Mouse (Mus musculus): ENCODE results near the gene Anks1.

Gene Anks1

DNA sequence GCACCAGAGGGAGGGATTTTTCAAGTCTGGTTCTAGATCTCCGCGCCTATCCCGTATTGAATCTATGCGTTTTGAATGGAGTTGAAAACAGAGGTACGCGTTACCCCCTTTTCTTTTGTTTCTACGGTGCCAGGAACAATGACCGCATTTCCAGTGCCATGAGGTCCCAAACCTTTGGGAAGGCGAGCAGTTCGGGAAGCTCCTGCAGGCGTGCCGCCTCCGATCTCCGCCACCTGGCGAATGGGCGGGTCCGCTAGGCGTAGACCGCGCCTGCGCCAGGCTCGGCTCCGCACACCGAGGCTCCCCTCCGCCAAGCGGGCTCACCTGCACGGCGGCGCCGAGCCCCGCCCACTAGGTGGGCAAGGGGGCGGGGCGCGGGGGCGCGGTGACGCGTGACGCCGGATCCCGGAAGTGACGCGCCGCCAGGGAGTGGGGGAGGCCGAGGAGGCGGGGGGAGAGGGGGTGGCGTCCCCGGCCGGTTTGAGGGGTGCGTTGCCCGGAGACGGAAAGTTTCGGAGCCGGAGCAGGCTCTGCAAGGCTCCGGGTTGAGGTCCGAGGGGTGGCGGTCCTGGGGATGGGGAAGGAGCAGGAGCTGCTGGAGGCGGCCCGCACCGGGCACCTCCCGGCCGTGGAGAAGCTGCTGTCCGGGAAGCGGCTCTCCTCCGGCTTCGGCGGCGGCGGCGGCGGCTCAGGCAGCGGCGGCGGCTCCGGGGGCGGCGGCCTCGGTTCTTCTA, at the start of gene Anks1:
TSS of gene Anks1 (plus strand) at position 419 of the 734 bp plus-strand sequence.
- DNase-seq (ENCODE audit: extremely low read depth, low read depth, low spot score) = no peak

DNA sequence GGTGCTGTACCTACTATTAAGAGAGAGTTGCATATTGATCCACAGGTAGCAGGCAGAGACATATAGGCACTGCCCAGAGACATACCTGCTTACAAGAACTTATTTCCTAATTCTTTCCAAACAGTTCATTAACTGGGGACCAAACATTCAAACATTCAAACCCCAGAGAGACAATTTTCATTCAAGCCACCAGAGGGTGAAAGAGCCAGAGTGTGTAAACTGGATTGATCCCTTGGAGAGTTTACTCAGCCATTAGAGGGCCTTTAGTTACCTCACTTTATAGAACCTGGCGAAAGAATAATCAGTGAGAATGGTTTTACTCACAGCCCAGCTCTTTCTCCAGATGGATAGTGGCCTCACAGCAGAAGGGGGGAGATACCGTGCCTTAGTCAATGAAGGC, 43.6 kb upstream of the Anks1 start:
- no peak for DNase-seq (ENCODE audit: extremely low read depth, low read depth, low spot score)

DNA sequence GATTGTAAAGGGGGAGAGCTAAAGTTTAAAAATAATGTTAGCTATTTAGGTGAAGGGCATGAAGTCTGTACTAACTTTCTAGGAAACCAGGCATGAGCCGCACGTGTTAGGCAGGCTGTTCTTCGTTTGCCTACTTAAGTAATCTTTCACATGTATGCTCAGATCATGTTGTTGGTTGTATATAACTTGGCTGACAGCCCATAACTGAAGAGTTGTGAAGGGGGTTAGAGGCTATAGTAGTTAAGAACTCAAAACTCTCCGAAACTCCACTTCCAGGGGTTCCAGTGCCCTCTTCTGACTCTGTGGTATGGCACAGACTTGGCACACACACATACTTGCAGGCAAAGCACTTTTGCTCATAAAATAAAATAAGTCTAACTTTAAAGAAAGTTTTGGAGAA, 42.4 kb upstream of the Anks1 start:
- DNase-seq (ENCODE audit: extremely low read depth, low read depth, low spot score) = no peak

DNA sequence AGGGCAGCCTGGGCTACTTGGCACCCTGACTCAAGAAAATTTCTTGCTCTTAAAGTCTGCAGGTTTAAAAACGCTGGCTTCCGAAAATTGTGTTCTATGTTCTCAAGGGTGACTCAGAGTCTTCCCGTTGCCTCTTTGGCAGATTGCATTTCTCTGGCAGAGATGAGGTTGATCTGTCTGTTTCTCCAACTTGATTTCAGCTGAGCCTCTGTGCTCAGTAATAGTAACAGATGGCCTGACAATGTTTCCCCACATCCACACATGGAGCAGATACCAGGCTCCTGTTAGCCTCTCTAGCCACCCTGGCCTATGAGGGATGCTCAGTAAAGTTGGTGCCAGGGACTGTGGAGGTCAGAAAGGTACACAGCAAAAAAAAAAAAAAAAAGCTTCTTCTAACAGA, 37.3 kb upstream of the Anks1 start:
- DNase-seq (ENCODE audit: extremely low read depth, low read depth, low spot score) = no peak

DNA sequence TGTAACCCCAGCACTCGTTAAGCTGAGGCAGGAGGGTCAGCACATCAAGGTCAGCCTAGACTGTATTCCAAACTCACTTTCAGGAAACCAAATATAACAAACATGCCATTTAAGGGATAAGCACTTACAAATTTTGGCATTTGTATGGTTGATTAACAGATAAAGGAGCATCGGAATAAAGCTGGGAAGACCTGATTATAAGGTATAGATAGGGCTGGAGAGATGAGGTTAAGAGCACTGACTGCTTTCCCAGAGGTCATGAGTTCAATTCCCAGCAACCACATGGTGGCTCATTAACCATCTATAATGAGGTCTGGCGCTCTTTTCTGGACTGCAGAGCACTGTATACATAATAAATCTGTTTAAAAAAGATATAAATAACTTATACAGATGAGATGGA, 35.5 kb upstream of the Anks1 start:
- DNase-seq (ENCODE audit: extremely low read depth, low read depth, low spot score) = no peak

DNA sequence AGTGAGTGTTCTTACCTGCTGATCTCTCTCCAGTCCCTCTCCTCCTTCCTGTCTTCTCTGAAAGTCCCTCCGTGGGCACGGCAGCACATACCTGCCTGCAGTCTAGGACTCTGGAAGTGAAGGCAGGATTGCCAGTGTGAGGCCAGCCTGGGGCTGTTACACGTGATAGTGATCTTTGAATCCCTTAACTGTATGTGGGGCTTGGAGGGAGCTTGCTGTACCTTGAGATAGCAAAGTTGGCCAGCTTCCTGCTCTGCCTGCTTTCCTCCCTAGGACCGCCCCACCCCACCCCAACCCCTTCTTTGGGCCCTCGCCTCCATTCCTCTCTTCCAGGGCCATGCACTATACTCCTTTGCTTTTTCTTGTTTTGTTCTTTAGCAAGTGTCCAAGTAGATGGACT, 34.6 kb upstream of the Anks1 start:
- DNase-seq (ENCODE audit: extremely low read depth, low read depth, low spot score) = no peak

DNA sequence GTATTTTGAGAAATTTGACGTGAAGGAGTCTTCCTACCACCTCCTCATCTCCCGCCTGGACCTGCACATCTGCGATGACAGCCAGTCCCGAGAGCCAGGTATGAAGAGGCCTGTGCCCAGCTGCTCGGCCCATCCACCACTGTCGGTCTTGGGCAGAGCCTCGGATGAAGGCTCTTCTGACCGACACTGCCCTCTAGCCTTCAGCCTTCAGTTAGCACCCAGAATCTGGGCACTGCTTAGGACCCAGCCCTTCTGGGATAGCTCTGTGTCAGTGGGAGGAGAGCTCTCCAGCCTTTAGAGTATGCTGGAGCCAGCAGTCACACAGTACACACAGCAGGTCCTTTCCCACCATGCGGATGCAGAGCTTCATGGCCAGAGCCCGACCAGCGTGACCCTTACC, 27.6 kb upstream of the Anks1 start:
- no peak for DNase-seq (ENCODE audit: extremely low read depth, low read depth, low spot score)

DNA sequence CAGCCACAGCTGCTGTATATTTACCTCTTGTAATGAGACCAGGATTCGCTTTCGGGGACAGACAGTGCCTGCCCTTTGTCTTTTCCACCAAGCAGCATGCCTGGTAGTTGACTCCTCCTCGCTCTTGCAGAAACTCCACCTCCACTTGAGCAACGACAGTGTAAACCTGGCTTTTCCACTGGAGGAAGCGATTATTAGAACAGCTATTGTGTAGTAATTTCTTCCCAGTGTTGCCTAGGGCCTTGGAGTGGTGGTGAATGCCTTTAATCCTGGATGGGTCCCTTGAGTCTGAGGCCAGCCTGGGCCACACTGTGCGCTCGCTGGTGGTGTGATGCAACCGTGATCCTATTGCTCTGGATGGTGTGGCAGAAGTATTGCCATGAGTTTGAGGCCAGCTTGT, 26.0 kb upstream of the Anks1 start:
- DNase-seq (ENCODE audit: extremely low read depth, low read depth, low spot score) = peak; percentile 90

DNA sequence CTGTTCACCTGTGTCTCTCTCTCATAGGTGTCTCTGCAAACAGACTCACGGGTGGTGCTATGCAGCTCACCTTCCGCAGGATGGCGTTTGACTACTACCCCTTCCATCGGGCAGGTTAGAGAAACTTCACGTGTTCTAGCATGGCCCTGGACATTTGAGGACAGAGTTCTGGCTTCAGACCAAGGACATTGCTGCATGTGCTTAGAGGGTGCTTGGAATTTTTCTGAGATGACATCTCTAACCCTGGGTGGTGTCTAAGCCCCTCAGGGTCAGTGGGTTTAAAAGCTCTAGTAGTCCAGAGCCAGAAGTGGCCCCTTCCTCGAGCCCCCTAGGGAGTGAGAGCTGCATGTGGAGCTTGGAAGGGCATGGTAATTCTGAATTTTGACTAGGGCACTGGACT, 25.1 kb upstream of the Anks1 start:
- no peak for DNase-seq (ENCODE audit: extremely low read depth, low read depth, low spot score)

DNA sequence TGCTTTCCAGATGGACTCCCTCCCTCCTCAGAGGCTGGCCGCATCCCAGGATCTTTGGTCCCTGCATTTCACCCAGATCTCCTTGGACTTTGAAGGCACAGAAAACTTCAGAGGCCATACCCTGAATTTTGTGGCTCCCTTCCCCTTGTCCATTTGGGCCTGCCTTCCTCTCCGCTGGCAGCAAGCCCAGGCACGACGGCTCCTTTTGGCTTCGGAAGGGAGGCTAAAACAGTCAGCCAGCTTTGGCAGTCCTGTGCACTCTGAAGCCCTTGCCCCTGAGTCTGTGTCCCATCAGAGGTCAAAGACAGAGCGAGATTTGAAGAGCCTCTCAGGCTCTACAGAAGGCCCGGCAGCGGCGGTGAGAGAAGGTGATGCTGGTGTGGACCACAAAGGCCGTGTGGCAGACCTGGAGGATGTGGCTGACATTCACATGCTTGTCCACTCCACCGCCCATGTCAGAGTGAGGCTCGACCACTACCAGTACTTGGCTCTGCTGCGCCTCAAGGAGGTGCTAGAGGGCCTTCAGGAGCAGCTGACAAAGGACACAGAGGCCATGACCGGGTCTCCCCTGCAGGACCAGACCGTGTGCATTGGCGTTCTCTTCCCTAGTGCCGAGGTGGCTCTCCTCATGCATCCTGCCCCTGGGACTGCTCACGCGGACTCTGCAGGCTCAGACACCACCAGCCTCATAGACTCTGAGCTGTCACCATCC, 22.5 kb upstream of the Anks1 start:
- DNase-seq (ENCODE audit: extremely low read depth, low read depth, low spot score) = no peak

DNA sequence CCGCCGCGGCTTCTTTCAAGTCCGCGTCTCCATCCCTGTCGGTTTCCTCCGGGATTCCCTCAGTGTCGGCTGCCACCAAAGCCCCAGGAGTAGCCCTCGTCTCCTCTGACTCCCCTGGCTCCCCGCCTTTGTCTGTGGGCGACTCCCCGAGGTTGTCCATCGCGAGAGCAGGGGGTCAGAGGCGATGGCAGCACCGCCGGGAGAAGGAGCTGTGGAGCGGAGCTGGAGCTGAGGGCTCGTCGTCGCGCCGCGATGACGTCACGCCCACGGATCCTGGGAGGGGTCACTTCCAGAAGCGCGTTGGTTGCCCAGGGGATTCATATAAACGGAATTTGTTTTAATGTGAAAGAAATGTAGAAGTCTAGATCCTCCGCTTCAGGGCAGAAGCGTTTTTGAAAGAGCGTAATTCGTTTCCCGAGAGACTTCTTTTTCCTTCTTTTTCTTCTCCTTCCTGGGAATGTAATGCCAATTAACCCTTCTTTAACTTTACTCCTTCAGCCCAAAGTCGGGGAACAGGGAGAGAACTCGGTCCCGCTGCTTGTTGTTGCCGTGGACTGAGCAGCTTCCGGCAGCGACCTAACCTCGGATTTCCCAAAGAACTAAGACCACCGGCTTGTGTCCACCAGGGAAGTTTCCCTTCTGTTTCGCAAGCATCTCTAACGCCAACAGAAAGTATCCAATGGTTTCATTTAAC, 1.4 kb upstream of the Anks1 start:
- DNase-seq (ENCODE audit: extremely low read depth, low read depth, low spot score) = no peak

DNA sequence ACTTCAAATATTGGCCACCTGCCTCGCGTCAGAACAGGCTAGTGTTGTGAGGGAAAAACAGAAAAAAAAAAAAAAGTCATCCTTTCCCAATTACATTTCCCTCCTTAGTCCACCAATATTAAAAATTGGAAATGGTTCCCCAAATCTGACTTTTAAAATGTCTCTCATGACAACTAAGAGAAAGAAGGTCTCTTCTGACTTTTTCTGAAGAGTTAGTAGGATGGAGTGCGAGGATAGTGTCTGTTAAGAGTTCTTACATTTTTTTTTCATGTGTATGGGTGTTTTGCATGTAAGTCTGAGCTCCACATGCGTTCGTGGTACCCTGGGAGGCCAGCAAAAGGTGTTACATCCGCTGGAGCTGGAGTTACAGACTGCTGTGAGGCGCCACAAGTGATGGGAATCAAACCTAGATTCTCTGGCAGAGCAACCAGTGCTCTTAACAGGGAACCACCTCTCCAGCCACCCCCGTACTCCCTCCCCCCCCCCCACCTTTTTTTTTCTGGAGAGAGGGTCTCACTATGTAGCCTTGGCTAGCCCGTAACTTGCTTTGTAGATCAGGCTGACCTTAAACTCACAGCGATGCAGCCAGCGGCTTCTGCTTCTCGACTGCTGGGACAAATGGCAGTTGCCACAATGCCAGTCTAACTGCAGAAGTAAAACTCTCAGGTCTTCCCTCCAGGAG, 759 bp upstream of the Anks1 start:
- no peak for DNase-seq (ENCODE audit: extremely low read depth, low read depth, low spot score)

DNA sequence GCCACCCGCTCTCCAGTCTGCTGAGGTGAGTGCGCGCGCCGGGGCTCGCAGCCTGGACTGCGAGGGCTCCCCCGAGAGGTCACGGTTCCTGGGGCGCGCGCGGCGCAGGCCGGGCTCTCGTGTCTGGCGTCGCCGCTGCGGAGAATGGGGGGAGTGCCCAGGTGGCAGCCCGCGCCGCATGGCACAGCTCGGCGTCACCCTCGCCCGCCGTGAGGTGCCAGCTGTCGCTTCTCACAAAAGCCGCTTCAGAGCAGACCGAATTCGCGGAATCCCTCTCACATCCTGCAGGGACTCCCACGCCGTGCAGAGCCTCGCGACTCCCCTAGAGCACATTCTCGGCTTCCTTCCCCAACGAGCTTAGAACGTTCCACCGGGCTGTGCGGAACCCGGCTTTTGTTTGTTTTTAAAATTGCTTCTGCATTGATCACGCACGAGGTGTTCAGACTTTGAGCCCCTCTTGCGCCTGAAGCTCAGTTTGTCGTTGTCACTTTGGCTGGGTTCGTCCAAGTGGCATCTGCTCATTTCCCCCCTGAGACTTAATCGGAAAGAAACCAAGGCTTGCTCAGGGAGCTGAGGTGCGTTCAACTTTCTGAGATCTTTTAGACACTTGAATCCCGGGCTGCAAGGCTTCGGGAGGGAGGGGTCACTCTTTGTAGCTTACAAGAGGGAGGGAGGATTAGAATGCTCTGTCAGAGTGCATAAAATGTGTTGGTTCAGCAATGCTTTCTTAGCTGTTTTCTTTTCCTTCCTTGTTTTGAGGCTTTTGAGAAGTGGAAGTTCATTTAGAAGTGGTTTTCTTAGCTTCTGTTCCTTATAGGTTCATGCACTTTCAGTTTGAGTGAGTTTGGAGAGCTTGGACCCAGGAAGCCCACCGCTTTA, 755 bp downstream of the Anks1 start, which contains the start of gene Taf11:
TSS of gene Taf11 (minus strand) at position 223 of the 879 bp plus-strand sequence.
- DNase-seq (ENCODE audit: extremely low read depth, low read depth, low spot score) = no peak

DNA sequence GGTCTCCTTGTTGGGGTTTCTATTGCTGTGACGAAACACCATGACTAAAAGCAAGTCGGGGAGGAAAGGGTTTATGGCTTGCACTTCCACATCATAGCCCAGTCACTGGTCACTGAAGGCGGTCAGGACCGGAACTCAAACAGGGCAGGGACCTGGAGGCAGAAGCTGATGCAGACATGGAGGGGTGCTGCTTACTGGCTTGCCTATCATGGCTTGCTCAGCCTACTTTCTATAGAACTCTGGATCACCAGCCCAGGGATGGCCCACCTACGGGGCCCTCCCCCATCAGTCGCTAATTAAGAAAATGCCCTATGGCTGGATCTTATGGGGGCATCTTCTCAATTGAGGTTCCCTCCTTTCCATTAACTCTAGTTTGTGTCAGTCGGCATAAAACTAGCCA, 2.3 kb downstream of the Anks1 start:
- no peak for DNase-seq (ENCODE audit: extremely low read depth, low read depth, low spot score)

DNA sequence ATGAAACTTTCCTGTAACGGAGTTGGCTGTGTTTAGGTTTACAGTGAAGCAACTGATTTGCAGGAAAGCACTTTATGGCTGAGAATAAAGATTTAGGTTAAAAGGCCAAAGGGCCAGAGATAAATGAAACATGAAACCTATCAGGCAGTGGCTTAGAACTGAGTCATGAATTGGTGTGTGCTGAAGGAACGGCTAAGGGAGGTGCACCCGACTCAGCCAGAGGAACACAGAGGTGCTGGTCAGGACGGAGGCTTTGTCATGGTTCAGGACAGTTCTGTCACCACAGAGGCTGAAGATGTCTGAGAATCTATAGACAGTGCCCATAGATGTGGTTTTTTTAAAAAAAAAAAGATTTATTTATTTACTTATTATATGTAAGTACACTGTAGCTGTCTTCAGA, 5.6 kb downstream of the Anks1 start:
- no peak for DNase-seq (ENCODE audit: extremely low read depth, low read depth, low spot score)

DNA sequence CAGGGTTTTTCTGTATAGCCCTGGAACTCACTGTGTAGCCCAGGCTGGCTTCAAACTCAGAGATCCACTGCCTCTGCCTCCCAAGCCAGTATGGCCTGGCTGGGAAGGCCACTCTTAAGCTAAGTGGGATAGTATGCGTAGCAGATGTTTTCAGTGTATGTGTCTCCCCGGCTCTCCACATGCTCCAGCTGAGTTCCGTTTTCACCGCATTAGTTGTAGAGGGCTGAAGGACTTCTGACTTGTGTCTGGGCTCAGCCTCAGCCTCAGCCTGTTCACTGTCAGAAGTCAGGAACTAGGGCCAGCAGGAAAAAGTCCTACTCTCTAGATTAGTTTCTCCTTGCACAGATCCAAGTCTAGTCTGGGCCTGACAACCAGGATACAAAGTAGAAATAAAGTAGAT, 7.3 kb downstream of the Anks1 start:
- DNase-seq (ENCODE audit: extremely low read depth, low read depth, low spot score) = no peak

DNA sequence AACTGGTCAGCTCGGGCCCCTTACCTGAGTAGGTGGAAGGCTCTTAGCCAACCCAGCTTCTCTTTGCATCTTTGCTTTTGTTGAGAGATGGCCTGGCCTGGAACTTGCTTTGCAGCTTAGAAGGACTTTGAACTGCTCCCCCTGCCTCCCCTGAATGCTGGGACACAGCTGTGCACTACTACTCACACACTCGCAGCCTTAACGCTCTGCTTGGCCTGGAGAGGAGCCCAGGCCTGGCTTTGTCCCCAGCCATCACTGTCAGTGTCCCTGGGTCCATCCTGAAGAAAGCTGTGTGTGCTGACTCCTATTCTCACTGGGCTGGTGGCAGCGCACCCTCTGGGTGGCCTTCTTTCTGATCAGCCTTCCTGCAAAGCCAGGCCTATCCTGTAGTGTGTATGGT, 11.6 kb downstream of the Anks1 start:
- DNase-seq (ENCODE audit: extremely low read depth, low read depth, low spot score) = no peak

DNA sequence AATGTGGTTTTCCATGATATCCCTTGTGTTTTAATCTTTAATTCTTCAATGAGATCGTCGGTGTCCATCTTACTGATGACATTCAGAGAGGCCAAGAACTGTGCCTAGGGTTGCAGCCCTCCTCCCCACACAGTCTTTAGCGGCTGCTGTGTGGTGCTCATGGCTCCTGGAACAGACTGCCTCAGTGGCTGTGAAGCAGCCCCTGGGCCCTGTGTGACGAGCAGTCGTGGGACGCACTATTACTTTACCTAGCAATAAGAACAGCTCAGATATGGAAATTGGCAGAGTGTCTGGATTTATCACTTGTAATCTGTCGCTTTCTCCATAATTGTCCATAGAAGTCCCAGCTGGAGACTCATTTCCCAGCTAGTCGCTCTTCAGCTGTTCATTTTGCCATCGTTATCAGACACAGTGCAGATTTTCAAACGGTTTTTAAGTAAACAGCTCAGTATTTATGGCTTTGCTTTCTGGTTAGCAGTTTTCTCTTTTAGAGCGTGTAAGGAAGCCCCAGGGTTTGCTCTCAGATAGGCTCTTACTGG, 13.1 kb downstream of the Anks1 start:
- DNase-seq (ENCODE audit: extremely low read depth, low read depth, low spot score) = no peak

DNA sequence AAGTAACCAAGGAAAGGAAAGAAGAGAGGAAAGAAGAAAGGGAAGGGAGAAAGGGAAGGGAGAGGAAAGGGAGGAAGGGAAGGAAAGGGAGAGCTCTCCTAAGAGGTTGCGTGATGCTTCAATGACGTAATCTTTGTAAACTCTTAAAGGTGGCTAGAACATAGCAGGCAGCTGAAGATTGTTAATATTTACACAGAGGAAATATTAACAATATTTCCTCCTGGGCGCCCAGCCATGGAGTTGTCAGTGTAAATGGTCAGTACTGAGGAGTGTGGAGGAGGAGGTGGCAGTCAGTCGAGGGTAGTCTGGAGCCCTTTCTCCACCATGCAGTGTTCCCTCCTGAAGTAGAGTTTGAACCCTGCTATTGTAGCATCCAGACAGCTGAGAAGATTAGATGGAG, 15.9 kb downstream of the Anks1 start:
- no peak for DNase-seq (ENCODE audit: extremely low read depth, low read depth, low spot score)

DNA sequence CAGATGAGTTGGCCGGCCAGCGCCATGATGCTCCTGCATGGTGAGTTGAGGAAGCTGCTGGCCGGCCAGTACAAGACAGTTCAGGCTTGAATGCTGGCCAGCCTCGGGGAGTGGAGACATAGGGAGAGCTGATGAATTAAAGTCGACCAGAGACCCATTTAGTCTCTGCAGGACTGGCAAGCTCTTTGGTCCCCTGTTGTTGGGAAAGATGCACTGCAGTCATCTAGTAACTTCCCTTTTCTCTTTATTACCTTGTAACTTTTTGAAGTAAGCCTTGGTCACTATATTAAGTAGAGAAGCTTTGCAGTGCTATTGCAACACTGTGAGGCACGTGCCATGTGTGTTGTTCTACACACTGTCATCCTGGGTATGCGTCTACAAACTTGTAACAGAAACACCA, 16.4 kb downstream of the Anks1 start:
- no peak for DNase-seq (ENCODE audit: extremely low read depth, low read depth, low spot score)
